Comparison of ENCODE assay signal across 22 mouse cellular contexts in genomic region chr8:45521595-45521994, GRCm38 (mm10). TPM values are rescaled to one million over a fixed set of nuclear protein-coding genes. Genes with fewer than 3 reads are reported as not detected.
A peak's percentile ranks its signal among the peaks of the same experiment; 100 is the strongest.
DNase-seq lines count a peak whose midpoint lies in the region; ATAC-seq and TF ChIP-seq lines count a peak whose summit lies in the region.
"Had no signal": no experiment of that assay in that cellular context is flagged by ENCODE, and none has a peak within 500 bp of the region (broad histone marks: within the 10 kb centered on the region; RNA-seq: fewer than 3 reads in every experiment).

No protein-coding gene starts in this region.

- no peak overlapping the region for H3K4me3 ChIP-seq in neural tube, embryonic 12.5 days
- no peak overlapping the region for H3K4me3 ChIP-seq in neural tube, embryonic 15.5 days (replicated peaks)
- H3K4me3 ChIP-seq in left cerebral cortex, adult 2 months = no peak overlapping the region
- H3K4me3 ChIP-seq: forebrain, embryonic 10.5 days; hindbrain, embryonic 12.5 days; myocyte had no signal

- H3K27ac ChIP-seq in neural tube, embryonic 12.5 days = no peak overlapping the region
- H3K27ac ChIP-seq in neural tube, embryonic 15.5 days (replicated peaks) = peak overlapping the region; percentile 15; the same call in 1 of the 2 replicates
- H3K27ac ChIP-seq in left cerebral cortex, adult 2 months = no peak overlapping the region
- H3K27ac ChIP-seq: forebrain, embryonic 10.5 days; hindbrain, embryonic 12.5 days had no signal

- peak; percentile 18 for DNase-seq in kidney, adult 9 months
- DNase-seq in kidney, adult 8-10 months = no peak
- no peak for DNase-seq in neural tube, embryonic 10.5 days (ENCODE audit: extremely low spot score, low spot score)
- no peak for DNase-seq in cerebellum, adult 11 months
- no peak for DNase-seq in left cerebral cortex, adult 2 months (ENCODE audit: extremely low spot score in 1 of 2, low spot score in 2 of 2)
- DNase-seq: adrenal gland, postnatal 25 days; cerebellum, adult 18-20 months; cerebellum, postnatal 25 days; heart, postnatal 10 days; lung, adult 18-20 months; lung, postnatal 36 days; thymus, postnatal 36 days had no signal

- intact Hi-C loops in left cerebral cortex, adult 2 months (cut with DNase I) = no loop called here

- 0 out of 2 replicates have a peak, but pooled peaks have one; percentile 13 for ATAC-seq in neural tube, embryonic 12.5 days (ENCODE audit: low FRiP score, low read depth)
- ATAC-seq in neural tube, embryonic 15.5 days (ENCODE audit: low FRiP score) = peak; percentile 35; the same call in 1 of the 2 replicates

- 65% methylated on average over 6 of the region's 6 CpGs for WGBS in neural tube, embryonic 12.5 days
- WGBS in neural tube, embryonic 15.5 days = 40% methylated on average over 6 of the region's 6 CpGs

- H3K4me2 ChIP-seq in neural tube, embryonic 12.5 days (replicated peaks) = no peak overlapping the region
- no peak overlapping the region for H3K4me2 ChIP-seq in neural tube, embryonic 15.5 days
- H3K4me2 ChIP-seq: heart, embryonic 11.5 days; hindbrain, embryonic 12.5 days; liver, embryonic 11.5 days had no signal

- H3K9me3 ChIP-seq in neural tube, embryonic 12.5 days = no peaks in the 10 kb centered on the region
- no peaks in the 10 kb centered on the region for H3K9me3 ChIP-seq in neural tube, embryonic 15.5 days (replicated peaks)
- H3K9me3 ChIP-seq: forebrain, embryonic 10.5 days; hindbrain, embryonic 12.5 days had no signal

- no peak for TF ChIP-seq CTCF in left cerebral cortex, adult 2 months (IDR thresholded peaks at IDR 0.05)

- H3K4me1 ChIP-seq in neural tube, embryonic 12.5 days = no peaks in the 10 kb centered on the region
- peaks cover 7% of the 10 kb centered on the region; the same call in 1 of the 2 replicates for H3K4me1 ChIP-seq in neural tube, embryonic 15.5 days
- H3K4me1 ChIP-seq: forebrain, embryonic 10.5 days; hindbrain, embryonic 12.5 days had no signal

- no peaks in the 10 kb centered on the region for H3K36me3 ChIP-seq in neural tube, embryonic 12.5 days
- no peaks in the 10 kb centered on the region for H3K36me3 ChIP-seq in neural tube, embryonic 15.5 days
- H3K36me3 ChIP-seq: forebrain, embryonic 10.5 days; hindbrain, embryonic 12.5 days had no signal

- H3K27me3 ChIP-seq in neural tube, embryonic 12.5 days (replicated peaks) = no peaks in the 10 kb centered on the region
- no peaks in the 10 kb centered on the region for H3K27me3 ChIP-seq in neural tube, embryonic 15.5 days (replicated peaks)
- H3K27me3 ChIP-seq: CH12.LX; hindbrain, embryonic 12.5 days had no signal

- no peak overlapping the region for H3K9ac ChIP-seq in neural tube, embryonic 12.5 days
- no peak overlapping the region for H3K9ac ChIP-seq in neural tube, embryonic 15.5 days (replicated peaks)
- H3K9ac ChIP-seq: hindbrain, embryonic 12.5 days had no signal

RNA-seq across cellular contexts. Expression of gene Sorbs2, which starts 14.0 kb away (rescaled TPM):
- polyA plus RNA-seq in neural tube, embryonic 12.5 days (2016; fragmentation: Nextera tagmentation; extraction: Ambion mirVana) = 50.0 and 55.8 TPM in 2 replicates
- polyA plus RNA-seq in neural tube, embryonic 15.5 days (2015; fragmentation: Nextera tagmentation; extraction: Ambion mirVana) = 43.4 and 48.8 TPM in 2 replicates
- 100 to 1,000 TPM; 370 to 377 TPM for total RNA-seq in left cerebral cortex, adult 2 months (2021)
- total RNA-seq: CH12.LX; granulocyte monocyte progenitor cell, adult 5-6 weeks; MEL had no signal
